Mouse (Mus musculus) gastrocnemius, adult 8-10 months (tissue): Measurements from ENCODE around the gene Nabp1. TPM values are rescaled to one million over a fixed set of nuclear protein-coding genes. Genes with fewer than 3 reads are reported as not detected.

ENCODE experiments used
- total RNA-seq, 4 experiments: library from RNA; stranded (reverse); gene quantifications; 2 replicates each; pipeline ENCODE4 v1.2.4; 2022

The Nabp1 gene
- total RNA-seq, 4 experiments from 2014 or later: 11.6 to 16.8 (median 13.5) TPM

Other genes starting within 250 kb of the Nabp1 start
- gene Cavin2, start 189.3 kb downstream of the Nabp1 start, total RNA-seq: 10 to 100 TPM; 20.8 to 33.0 (median 25.0) TPM